In genomic region chr6:144166104-144166503, GRCm38 (mm10) we compare ENCODE assay signal across 9 mouse cellular contexts.
DNase-seq lines count a peak whose midpoint lies in the region; ATAC-seq and TF ChIP-seq lines count a peak whose summit lies in the region.
"Had no signal": no experiment of that assay in that cellular context is flagged by ENCODE, and none has a peak within 500 bp of the region (broad histone marks: within the 10 kb centered on the region; RNA-seq: fewer than 3 reads in every experiment).

No protein-coding gene starts in this region.

- no peak for ATAC-seq in activated CD4-positive, CD25-positive, alpha-beta regulatory T cell, adult 4 months

- peak; percentile 25 for DNase-seq in gastrocnemius, adult 2 months
- DNase-seq in gastrocnemius, postnatal 25 days, result no peak
- DNase-seq in brain, adult 2 months (ENCODE audit: low read depth, low spot score), result peak; percentile 73
- peak; percentile 3 for DNase-seq in heart, adult 8-10 months (ENCODE audit: low spot score)
- DNase-seq in left cerebral cortex, postnatal 4 days, result peak; percentile 64
- peak; percentile 20 for DNase-seq in right cerebral cortex, postnatal 14 days
- no peak for DNase-seq in testis, postnatal 10 days (ENCODE audit: low spot score)

- H3K4me3 ChIP-seq in gastrocnemius, adult 2 months, result no peak overlapping the region
- H3K4me3 ChIP-seq: erythroblast, embryonic 14.5 days had no signal

- H3K27ac ChIP-seq in gastrocnemius, adult 2 months, result no peak overlapping the region

- intact Hi-C loops in gastrocnemius, adult 2 months (cut with DNase I), result no loop called here
- intact Hi-C loops in left cerebral cortex, postnatal 4 days (cut with DNase I), result no loop called here

- TF ChIP-seq CTCF in gastrocnemius, adult 2 months (IDR thresholded peaks at IDR 0.05), result no peak

Comparison
In these comparisons a context has a peak if more than half of its experiments do, and no peak if none do; other contexts are left out.
1. DNase-seq: peak in gastrocnemius, adult 2 months (single experiment), brain, adult 2 months (single experiment), heart, adult 8-10 months (single experiment), left cerebral cortex, postnatal 4 days (single experiment) and right cerebral cortex, postnatal 14 days (single experiment); none in gastrocnemius, postnatal 25 days (single experiment) and testis, postnatal 10 days (single experiment).